Mouse (Mus musculus) forebrain, embryonic 16.5 days (tissue): Measurements from ENCODE around the gene Mgea5. TPM values are rescaled to one million over a fixed set of nuclear protein-coding genes. Genes with fewer than 3 reads are reported as not detected.
A peak's percentile ranks its signal among the peaks of the same experiment; 100 is the strongest.

Experiments used
- ATAC-seq: fragments of 200-750 bp; cut with Nextera tagmentation; 2 replicates; pipeline ENCODE4 v1.8.0; 2017; ENCODE audit warnings: mild to moderate bottlenecking, moderate library complexity
- H3K27ac ChIP-seq: fragments of 300-500 bp; sonication (generic); 2 replicates; pipeline ENCODE4 v1.5.1; 2014; ENCODE audit warnings: low read length, control low read depth
- H3K27me3 ChIP-seq: fragments of 300-500 bp; sonication (generic); replicated peaks from 2 replicates; pipeline ENCODE4 v1.6.1; 2014; ENCODE audit warnings: low read length; ENCODE audit not compliant: control insufficient read depth, insufficient read depth
- H3K36me3 ChIP-seq: fragments of 300-500 bp; sonication (generic); 2 replicates; pipeline ENCODE4 v1.6.1; 2014; ENCODE audit not compliant: control insufficient read depth, insufficient read depth
- H3K4me1 ChIP-seq: fragments of 300-500 bp; sonication (generic); replicated peaks from 2 replicates; pipeline ENCODE4 v1.6.1; 2014; ENCODE audit warnings: low read length; ENCODE audit not compliant: control insufficient read depth, insufficient read depth
- H3K4me2 ChIP-seq: fragments of 300-500 bp; sonication (generic); 2 replicates; pipeline ENCODE4 v1.6.1; 2014; ENCODE audit warnings: mild to moderate bottlenecking, low read length, control low read depth
- H3K4me3 ChIP-seq: fragments of 300-500 bp; sonication (generic); replicated peaks from 2 replicates; pipeline ENCODE4 v1.5.1; 2014; ENCODE audit warnings: mild to moderate bottlenecking, low read length, control low read depth
- H3K9ac ChIP-seq: fragments of 300-500 bp; sonication (generic); replicated peaks from 2 replicates; pipeline ENCODE4 v1.6.1; 2014; ENCODE audit warnings: low read depth, low read length, control low read depth
- H3K9me3 ChIP-seq: fragments of 300-500 bp; sonication (generic); 2 replicates; pipeline ENCODE4 v1.6.1; 2016; ENCODE audit warnings: low read length; ENCODE audit not compliant: control insufficient read depth
- WGBS: fragments of 180-500 bp; shearing (Covaris S2); extraction: QIAGEN DNeasy Blood & Tissue Kit; methylation state at CpG from one replicate; pipeline ENCODE4 v1.1.7; 2014; 5-methylcytosine and 5-hydroxymethylcytosine counted together
- polyA plus RNA-seq: library from polyadenylated mRNA; unstranded; fragments of >200 nt; fragmentation: Nextera tagmentation; extraction: Ambion mirVana; gene quantifications from 2 replicates; pipeline ENCODE4 v1.2.1, GENCODE M21; 2015

The Mgea5 gene
- polyA plus RNA-seq, 1 experiment from 2014 or later, result 90.5 TPM

DNA sequence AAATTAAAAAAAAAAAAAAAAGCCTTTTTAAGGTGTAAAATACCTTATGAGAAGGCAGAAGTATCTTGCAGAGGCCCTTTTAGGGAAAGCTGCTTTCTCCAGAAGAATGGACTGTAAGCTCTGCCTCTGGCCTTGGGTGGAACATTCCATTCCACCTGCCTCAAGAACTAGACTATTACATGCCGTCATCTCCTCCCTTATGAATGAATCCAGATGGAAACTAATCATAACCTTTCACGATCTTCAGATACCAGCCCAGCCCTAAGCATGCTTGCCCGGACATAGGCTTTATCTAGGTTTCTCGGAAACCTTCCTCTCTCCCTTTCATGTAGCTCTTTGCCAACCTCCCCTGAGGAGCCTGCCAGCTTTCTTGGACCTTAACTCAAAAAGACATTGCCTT is 4.7 kb upstream of the Mgea5 start:
- ATAC-seq, result no peak
- Histone ChIP-seq H3K27me3 (no peaks in the 10 kb centered on the region), H3K4me2 (no peak overlapping the region), H3K27ac (no peak overlapping the region), H3K9ac (no peak overlapping the region), H3K9me3 (no peaks in the 10 kb centered on the region), H3K4me1 (peaks cover 6% of the 10 kb centered on the region; the same call in 1 of the 2 replicates), H3K36me3 (no peaks in the 10 kb centered on the region), H3K4me3 (no peak overlapping the region)
- 84% methylated on average over 4 of the region's 4 CpGs for WGBS

GRCm38 (mm10) chr19:45787450-45787849 is 3.8 kb upstream of the Mgea5 start:
- Histone ChIP-seq H3K27me3 (no peaks in the 10 kb centered on the region), H3K4me1 (peaks cover 6% of the 10 kb centered on the region; the same call in 1 of the 2 replicates), H3K27ac (no peak overlapping the region), H3K9ac (no peak overlapping the region), H3K9me3 (no peaks in the 10 kb centered on the region), H3K4me2 (no peak overlapping the region), H3K36me3 (no peaks in the 10 kb centered on the region), H3K4me3 (no peak overlapping the region)
- 78% methylated on average over 3 of the region's 3 CpGs for WGBS
- ATAC-seq, result no peak

DNA sequence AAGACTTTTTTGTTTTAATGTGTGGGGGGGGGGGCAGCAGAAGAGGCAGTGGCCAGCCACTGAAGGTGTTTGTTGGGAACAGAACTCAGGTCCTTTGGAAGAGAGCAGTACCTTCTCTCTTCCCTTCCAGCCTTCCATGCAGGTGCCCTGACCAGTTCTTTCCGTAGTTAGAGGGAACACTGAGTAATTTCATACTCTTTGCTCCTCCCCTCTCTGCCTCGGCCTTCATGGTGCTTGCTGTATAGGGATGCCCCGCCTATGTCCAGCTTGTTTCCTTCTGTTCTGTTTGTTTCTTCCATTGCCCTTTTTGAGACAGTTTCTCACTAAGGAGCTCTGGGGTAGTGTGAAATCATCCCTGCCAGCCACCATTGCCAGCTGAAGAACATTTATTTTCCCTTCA is 1.8 kb upstream of the Mgea5 start:
- H3K9ac ChIP-seq, result no peak overlapping the region
- no peaks in the 10 kb centered on the region for H3K9me3 ChIP-seq
- no peak overlapping the region for H3K4me2 ChIP-seq
- no peak for ATAC-seq
- WGBS, result 69% methylated on average over 3 of the region's 3 CpGs
- no peak overlapping the region for H3K27ac ChIP-seq
- H3K4me3 ChIP-seq, result no peak overlapping the region
- peaks cover 19% of the 10 kb centered on the region for H3K4me1 ChIP-seq
- H3K27me3 ChIP-seq, result no peaks in the 10 kb centered on the region
- no peaks in the 10 kb centered on the region for H3K36me3 ChIP-seq

- Histone ChIP-seq H3K27me3 (no peaks in the 10 kb centered on the region), H3K9me3 (no peaks in the 10 kb centered on the region), H3K27ac (0 out of 2 replicates have a peak overlapping the region, but pooled peaks have one; percentile 21), H3K4me3 (peak overlapping the region; percentile 100), H3K9ac (peak overlapping the region; percentile 30; the same call in 1 of the 2 replicates), H3K36me3 (no peaks in the 10 kb centered on the region; the same call in 1 of the 2 replicates), H3K4me2 (peak overlapping the region; percentile 60), H3K4me1 (peaks cover 32% of the 10 kb centered on the region)
- ATAC-seq, result no peak
- WGBS, result 35% methylated on average over 17 of the region's 17 CpGs
These were observed 418 bp upstream of the Mgea5 start for GRCm38 (mm10) chr19:45783933-45784576.

- WGBS, result under 1% methylated on average over 36 of the region's 36 CpGs
- peak overlapping the region; percentile 99 for H3K9ac ChIP-seq
- peaks cover 2% of the 10 kb centered on the region; the same call in 1 of the 2 replicates for H3K36me3 ChIP-seq
- H3K4me2 ChIP-seq, result peak overlapping the region; percentile 75
- H3K27ac ChIP-seq, result peak overlapping the region; percentile 98
- H3K4me1 ChIP-seq, result peaks cover 34% of the 10 kb centered on the region
- H3K9me3 ChIP-seq, result no peaks in the 10 kb centered on the region
- H3K4me3 ChIP-seq, result peak overlapping the region; percentile 100
- peak; percentile 8 for ATAC-seq
- no peaks in the 10 kb centered on the region for H3K27me3 ChIP-seq
These were observed 1.2 kb downstream of the Mgea5 start for GRCm38 (mm10) chr19:45782315-45783001.

DNA sequence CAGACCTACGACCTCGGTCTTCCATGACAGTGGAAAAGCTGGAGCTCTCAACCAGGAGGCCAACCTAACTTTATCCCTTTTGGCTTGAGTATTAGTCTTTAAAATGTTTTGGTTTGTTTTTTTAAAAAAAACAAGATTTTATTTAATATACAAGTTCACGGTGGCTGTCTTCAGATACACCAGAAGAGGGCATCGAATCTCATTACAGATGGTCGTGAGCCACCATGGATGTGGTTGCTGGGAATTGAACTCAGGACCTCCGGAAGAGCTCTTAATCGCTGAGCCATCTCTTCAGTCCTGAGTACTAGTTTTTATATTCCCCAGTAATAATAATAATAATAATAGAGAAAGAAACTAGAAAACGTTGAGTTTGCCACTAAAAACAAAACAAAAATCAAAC is 2.0 kb downstream of the Mgea5 start:
- H3K4me3 ChIP-seq, result peak overlapping the region; percentile 100
- 56% methylated on average over 8 of the region's 8 CpGs for WGBS
- H3K9ac ChIP-seq, result no peak overlapping the region

GRCm38 (mm10) chr19:45780350-45780915 is 3.2 kb downstream of the Mgea5 start:
- Histone ChIP-seq H3K9ac (no peak overlapping the region), H3K27me3 (no peaks in the 10 kb centered on the region), H3K4me1 (peaks cover 34% of the 10 kb centered on the region), H3K27ac (no peak overlapping the region), H3K4me3 (no peak overlapping the region), H3K36me3 (peaks cover 9% of the 10 kb centered on the region; the same call in 1 of the 2 replicates), H3K4me2 (peak overlapping the region; percentile 75), H3K9me3 (no peaks in the 10 kb centered on the region)
- no peak for ATAC-seq
- 90% methylated on average over 13 of the region's 13 CpGs for WGBS

More for the DNA sequence above, 2.0 kb downstream of the Mgea5 start:
- Histone ChIP-seq H3K4me2 (peak overlapping the region; percentile 75), H3K9me3 (no peaks in the 10 kb centered on the region), H3K4me1 (peaks cover 34% of the 10 kb centered on the region), H3K27ac (no peak overlapping the region), H3K27me3 (no peaks in the 10 kb centered on the region), H3K36me3 (peaks cover 6% of the 10 kb centered on the region; the same call in 1 of the 2 replicates)
- no peak for ATAC-seq

- WGBS, result 78% methylated on average over 2 of the region's 2 CpGs
These were observed 8.2 kb downstream of the Mgea5 start for GRCm38 (mm10) chr19:45775486-45775885.

GRCm38 (mm10) chr19:45771501-45771900 is 12.1 kb downstream of the Mgea5 start:
- H3K4me2 ChIP-seq, result no peak overlapping the region
- H3K27me3 ChIP-seq, result no peaks in the 10 kb centered on the region
- H3K4me3 ChIP-seq, result no peak overlapping the region
- H3K27ac ChIP-seq, result no peak overlapping the region
- ATAC-seq, result no peak
- no peak overlapping the region for H3K9ac ChIP-seq
- WGBS, result 95% methylated on average over 5 of the region's 5 CpGs
- H3K36me3 ChIP-seq, result peaks cover 59% of the 10 kb centered on the region
- H3K4me1 ChIP-seq, result no peaks in the 10 kb centered on the region
- no peaks in the 10 kb centered on the region for H3K9me3 ChIP-seq

More at GRCm38 (mm10) chr19:45775486-45775885, 8.2 kb downstream of the Mgea5 start:
- no peak overlapping the region for H3K4me3 ChIP-seq
- H3K27ac ChIP-seq, result no peak overlapping the region
- ATAC-seq, result no peak
- H3K36me3 ChIP-seq, result peaks cover 38% of the 10 kb centered on the region
- H3K27me3 ChIP-seq, result no peaks in the 10 kb centered on the region
- peaks cover 15% of the 10 kb centered on the region for H3K4me1 ChIP-seq
- no peak overlapping the region for H3K4me2 ChIP-seq
- no peak overlapping the region for H3K9ac ChIP-seq
- H3K9me3 ChIP-seq, result no peaks in the 10 kb centered on the region
